Mouse (Mus musculus): Measurements from ENCODE around the gene Sik3. TPM values are rescaled to one million over a fixed set of nuclear protein-coding genes. Genes with fewer than 3 reads are reported as not detected.
"Not testable (repeated sequence)": the region's sequence is repeated elsewhere in the genome, so short reads cannot be mapped to it uniquely, and the experiment has no call there.

Sik3 gene
- total RNA-seq, 2 experiments from 2014 or later, result 16.5 to 59.8 TPM

GRCm38 (mm10) chr9:46142492-46142891, 129.9 kb downstream of the Sik3 start:
- no peak for ATAC-seq (replicated peaks; ENCODE audit: poor library complexity, severe bottlenecking)

GRCm38 (mm10) chr9:46144976-46145375, 132.4 kb downstream of the Sik3 start:
- peak; percentile 52; the same call in 1 of the 2 replicates for ATAC-seq (replicated peaks; ENCODE audit: poor library complexity, severe bottlenecking)

- ATAC-seq (replicated peaks; ENCODE audit: poor library complexity, severe bottlenecking), result no peak
Observed at GRCm38 (mm10) chr9:46146437-46146836, 133.8 kb downstream of the Sik3 start.

- no peak for ATAC-seq (replicated peaks; ENCODE audit: poor library complexity, severe bottlenecking)
Observed at GRCm38 (mm10) chr9:46148723-46149122, 136.1 kb downstream of the Sik3 start.

DNA sequence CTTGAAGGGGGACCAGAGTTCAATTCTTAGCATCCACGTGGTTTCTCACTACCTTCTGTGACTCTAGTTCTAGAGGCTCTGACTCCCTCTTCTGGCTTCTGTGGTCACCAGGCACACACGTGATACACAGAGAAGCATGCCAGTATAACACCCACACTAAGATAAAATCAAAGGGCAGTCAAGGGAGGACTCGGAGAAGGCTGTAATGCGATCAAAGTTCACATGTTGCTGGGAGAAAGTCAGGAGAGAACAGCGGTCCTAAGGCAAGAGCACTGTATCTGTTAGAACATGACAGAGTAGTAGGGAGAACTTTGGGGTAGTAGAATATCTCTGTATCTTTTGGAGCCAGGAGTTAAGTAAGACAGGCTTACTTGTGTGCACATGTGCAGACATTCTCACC, 136.8 kb downstream of the Sik3 start:
- ATAC-seq (replicated peaks; ENCODE audit: poor library complexity, severe bottlenecking), result no peak

GRCm38 (mm10) chr9:46150116-46150515, 137.5 kb downstream of the Sik3 start:
- ATAC-seq (replicated peaks; ENCODE audit: poor library complexity, severe bottlenecking), result peak; percentile 17; the same call in 1 of the 2 replicates

- no peak for ATAC-seq (replicated peaks; ENCODE audit: poor library complexity, severe bottlenecking)
Observed at GRCm38 (mm10) chr9:46150890-46151703, 138.5 kb downstream of the Sik3 start.

DNA sequence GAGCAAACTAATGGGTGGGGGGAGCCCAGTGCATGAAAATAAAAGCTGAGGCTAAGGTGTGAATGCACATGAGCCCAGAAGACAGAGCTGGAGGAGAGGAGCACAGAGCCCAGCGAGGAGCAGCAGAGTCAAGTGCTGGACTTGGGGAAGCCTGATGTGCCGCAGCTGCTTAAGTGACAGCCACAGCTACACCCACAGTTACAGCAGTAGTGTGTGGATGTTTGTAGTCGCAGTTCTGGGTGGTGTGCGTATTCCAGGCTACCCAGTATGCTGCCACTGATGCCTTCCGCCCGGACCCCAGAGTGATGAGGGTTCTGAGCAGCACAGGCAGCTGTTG, 139.1 kb downstream of the Sik3 start:
- ATAC-seq (replicated peaks; ENCODE audit: poor library complexity, severe bottlenecking), result no peak

- ATAC-seq (replicated peaks; ENCODE audit: poor library complexity, severe bottlenecking), result no peak
Observed at GRCm38 (mm10) chr9:46152067-46153015, 139.7 kb downstream of the Sik3 start.

DNA sequence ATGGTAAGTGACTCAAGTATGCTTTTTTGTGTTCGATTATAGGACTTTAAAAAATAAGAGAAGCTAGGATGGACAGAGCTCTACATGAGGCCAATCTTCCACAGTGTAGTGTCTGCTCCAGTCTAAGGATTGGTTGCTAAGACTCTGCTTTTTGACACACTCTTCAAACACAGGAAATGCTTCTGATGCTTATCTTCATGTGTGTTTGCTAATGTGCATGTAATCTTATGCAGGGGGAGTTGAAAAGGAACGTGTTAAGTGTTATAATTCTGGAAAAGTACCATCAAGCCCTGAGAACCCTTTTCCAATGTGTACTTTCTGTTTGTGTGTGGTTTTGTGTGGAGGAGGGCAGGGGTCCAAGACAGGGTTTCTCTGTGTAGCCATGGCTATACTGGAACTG, 141.8 kb downstream of the Sik3 start:
- ATAC-seq (replicated peaks; ENCODE audit: poor library complexity, severe bottlenecking), result no peak

GRCm38 (mm10) chr9:46155026-46155425, 142.4 kb downstream of the Sik3 start:
- no peak for ATAC-seq (replicated peaks; ENCODE audit: poor library complexity, severe bottlenecking)

DNA sequence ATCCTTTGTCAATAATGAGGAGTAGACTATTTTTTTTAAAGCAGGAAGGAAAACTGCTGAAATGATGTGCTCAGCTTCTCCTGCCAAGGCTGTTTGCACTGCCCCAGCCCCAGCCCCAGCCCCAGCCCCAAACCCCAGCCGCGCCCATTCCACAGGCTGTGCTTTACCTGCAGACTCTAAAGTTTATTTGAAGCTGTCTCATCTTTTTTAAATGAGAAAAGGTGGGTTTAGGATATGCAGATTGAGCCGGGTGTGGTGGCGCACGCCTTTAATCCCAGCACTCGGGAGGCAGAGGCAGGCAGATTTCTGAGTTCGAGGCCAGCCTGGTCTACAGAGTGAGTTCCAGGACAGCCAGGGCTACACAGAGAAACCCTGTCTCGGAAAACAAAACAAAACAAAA, 143.2 kb downstream of the Sik3 start:
- ATAC-seq (replicated peaks; ENCODE audit: poor library complexity, severe bottlenecking), result not testable (repeated sequence)

DNA sequence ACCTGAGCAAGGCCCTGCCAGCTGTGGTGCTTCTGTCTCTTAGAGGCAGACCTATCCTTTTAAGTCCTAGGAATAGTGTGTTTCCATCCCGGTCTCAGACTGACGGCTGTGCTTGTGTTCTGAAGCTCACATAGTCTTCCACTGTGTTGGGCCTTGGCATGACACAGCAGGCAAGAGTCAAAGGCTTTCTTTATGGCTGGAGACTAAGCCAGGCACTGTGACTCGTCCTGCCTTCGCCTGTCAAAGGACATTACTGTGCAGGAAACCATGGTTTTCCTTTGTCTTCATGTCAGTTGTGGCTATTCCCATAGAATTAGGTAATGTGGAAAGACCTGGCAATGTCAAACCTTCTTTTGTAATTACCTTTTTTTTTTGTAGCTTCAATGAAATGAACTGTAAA, 144.1 kb downstream of the Sik3 start:
- ATAC-seq (replicated peaks; ENCODE audit: poor library complexity, severe bottlenecking), result no peak

DNA sequence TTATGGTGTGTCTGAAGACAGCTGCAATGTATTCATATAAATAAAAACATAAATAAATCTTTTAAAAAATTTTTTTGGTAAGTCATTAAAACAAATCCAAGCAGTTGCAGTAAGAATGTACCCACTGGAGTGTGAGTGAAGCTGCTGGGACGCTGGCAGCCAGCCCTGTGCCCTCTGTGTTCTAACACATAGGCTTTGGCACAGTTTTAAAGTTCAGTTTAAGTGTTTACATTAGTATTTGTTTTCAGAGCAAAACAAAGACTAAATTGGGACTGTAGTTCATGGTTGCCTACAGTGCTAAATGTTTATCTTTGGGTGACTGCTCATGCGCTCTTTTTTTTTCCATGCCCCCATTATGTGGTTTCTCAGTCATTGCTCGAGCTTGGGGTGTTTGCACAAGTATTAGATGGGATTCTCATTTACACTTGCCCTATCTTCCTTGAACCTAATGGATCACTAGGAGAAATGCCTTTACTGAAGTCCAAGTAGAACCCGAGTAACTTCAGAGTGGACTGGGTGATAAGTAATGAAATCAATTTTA, 145.7 kb downstream of the Sik3 start:
- no peak for ATAC-seq (replicated peaks; ENCODE audit: poor library complexity, severe bottlenecking)

- no peak for ATAC-seq (replicated peaks; ENCODE audit: poor library complexity, severe bottlenecking)
Observed at GRCm38 (mm10) chr9:46163430-46163829, 150.8 kb downstream of the Sik3 start.

GRCm38 (mm10) chr9:46168802-46169201, 156.2 kb downstream of the Sik3 start:
- ATAC-seq (replicated peaks; ENCODE audit: poor library complexity, severe bottlenecking), result no peak

- ATAC-seq (replicated peaks; ENCODE audit: poor library complexity, severe bottlenecking), result no peak
Observed at GRCm38 (mm10) chr9:46172251-46172650, 159.6 kb downstream of the Sik3 start.

DNA sequence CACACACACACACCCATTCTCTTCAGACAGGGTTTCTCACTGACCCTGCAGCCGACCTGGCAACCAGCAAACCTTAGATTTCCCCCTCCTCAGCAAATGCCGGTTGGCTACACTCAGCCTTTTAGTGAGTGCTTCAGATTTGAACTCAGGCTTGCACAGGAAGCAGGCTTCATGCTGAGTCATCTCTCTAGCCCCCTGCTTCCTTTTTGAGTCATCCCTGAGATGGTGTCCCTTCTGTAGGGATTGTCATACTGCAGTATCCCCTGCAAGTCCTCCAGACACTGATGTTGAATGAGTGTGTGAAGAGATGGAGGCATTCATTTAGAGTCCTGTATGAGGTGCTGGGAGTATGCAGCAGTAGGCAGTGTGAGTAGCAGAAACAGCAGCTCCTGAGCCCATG, 160.3 kb downstream of the Sik3 start:
- peak; percentile 38 for ATAC-seq (replicated peaks; ENCODE audit: poor library complexity, severe bottlenecking)

DNA sequence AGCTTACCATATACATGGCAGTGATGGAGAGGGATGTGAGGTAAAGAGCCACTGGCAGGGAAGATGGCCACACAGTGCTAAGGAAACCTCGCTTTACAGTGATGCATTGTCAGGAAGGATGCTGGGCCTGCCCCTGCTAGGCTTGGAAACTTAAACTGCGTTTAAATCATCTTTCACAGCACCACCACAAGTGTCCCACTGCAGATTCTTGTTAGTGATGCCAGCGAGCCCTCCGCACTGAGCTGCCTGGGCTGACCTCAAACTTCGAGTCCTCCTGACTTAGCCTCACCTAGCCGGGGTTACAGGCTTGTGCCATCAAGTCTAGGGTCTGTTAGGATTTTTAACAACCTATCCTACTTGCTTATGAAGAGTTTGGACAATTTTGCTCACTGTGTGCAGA, 161.3 kb downstream of the Sik3 start:
- ATAC-seq (replicated peaks; ENCODE audit: poor library complexity, severe bottlenecking), result no peak

DNA sequence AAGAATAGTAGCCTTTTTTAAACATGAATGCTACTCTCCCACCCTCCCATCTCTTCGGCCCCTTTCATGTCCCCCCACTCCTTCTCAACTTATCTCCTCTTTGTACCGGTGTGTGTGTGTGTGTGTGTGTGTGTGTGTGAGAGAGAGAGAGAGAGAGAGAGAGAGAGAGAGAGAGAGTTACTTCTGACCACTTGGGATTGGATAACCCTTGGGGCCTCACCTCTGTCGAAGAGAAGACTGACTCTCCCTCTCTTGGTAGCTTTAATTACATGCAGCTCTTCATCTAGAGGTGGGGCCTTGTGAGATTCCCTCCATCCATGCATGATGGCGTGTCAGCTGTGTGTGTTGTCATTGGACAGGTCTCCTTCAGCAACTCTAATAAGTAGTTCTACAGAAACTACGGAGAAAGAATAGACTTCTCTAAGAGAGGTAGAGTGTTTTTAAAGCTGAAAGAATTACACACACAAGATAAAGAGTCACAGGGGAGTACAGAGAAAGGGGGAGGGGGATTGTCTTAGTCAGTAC, 162.2 kb downstream of the Sik3 start:
- ATAC-seq (replicated peaks; ENCODE audit: poor library complexity, severe bottlenecking), result no peak

DNA sequence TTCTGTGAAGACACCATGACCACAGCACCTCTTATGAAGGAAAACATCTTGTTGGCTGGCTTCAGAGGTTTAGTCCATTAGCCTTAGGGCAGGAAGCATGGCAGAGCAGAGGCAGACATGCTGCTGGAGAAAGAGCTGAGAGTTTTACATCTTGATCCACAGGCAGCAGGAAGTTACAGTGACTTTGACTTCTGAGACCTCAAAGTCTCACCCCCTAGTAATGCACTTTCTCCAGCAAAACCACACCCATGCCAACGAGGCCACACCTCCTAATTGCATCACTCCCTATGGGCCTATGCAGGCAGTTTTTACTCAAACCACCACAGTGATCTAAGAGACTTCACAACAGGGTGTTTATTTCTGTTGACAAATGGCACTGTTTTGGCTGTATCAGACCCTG, 162.7 kb downstream of the Sik3 start:
- ATAC-seq (replicated peaks; ENCODE audit: poor library complexity, severe bottlenecking), result peak; percentile 95
